Mouse (Mus musculus) testis, adult 2 months (tissue): Measurements from ENCODE around the gene Hoxa11.

Source experiments
- CTCF ChIP-seq: fragments of 200-500 bp; IDR thresholded peaks from 2 replicates; pipeline ENCODE4 v1.5.1; 2012; ENCODE audit warnings: low read depth, mild to moderate bottlenecking, inconsistent platforms, low read length, moderate library complexity; ENCODE audit not compliant: control insufficient read depth, insufficient read depth, insufficient replicate concordance
- POLR2A ChIP-seq: fragments of 200-500 bp; IDR thresholded peaks from 2 replicates; pipeline ENCODE4 v1.6.1; 2012; ENCODE audit warnings: low read depth, mild to moderate bottlenecking, inconsistent platforms, low read length, moderate library complexity; ENCODE audit not compliant: control insufficient read depth

- TF ChIP-seq POLR2A (no peak), CTCF (no peak)
Observed at GRCm38 (mm10) chr6:52241001-52241621, 4.5 kb downstream of the Hoxa11 start.
